Mouse (Mus musculus): ENCODE data around the gene Gm3055. TPM values are rescaled to one million over a fixed set of nuclear protein-coding genes. Genes with fewer than 3 reads are reported as not detected.
"Not testable (repeated sequence)": the region's sequence is repeated elsewhere in the genome, so short reads cannot be mapped to it uniquely, and the experiment has no call there.

Gene Gm3055
- total RNA-seq (2021), result 10 to 100 TPM; 10.5 to 11.3 TPM
- long read RNA-seq, experiment 1, partial matches to known transcripts, result 0 of 2 reads
- long read RNA-seq, experiment 1, other reads (novel, unspliced or antisense), result 2 of 2 reads
- long read RNA-seq, experiment 2, partial matches to known transcripts, result 1 of 3 reads
- long read RNA-seq, experiment 2, other reads (novel, unspliced or antisense), result 1 of 3 reads

GRCm38 (mm10) chr10:81770506-81771403 is at the start of gene Gm3055:
Gm3055 (minus strand) TSS chr10:81771161.
- intact Hi-C loops (cut with DNase I); DNase-seq (ENCODE audit: extremely low spot score in 1 of 2, low spot score in 2 of 2); H3K27ac ChIP-seq; H3K4me3 ChIP-seq: not testable (repeated sequence)

- H3K4me3 ChIP-seq; H3K27ac ChIP-seq; intact Hi-C loops (cut with DNase I): not testable (repeated sequence)
- DNase-seq (ENCODE audit: extremely low spot score in 1 of 2, low spot score in 2 of 2), result peak in 1 of 2 experiments; percentile 6
Observed at GRCm38 (mm10) chr10:81811899-81812298, 40.9 kb upstream of the Gm3055 start, which contains the start of gene Gm4767. Gm4767 (plus strand) TSS chr10:81812186.

- H3K4me3 ChIP-seq; DNase-seq (ENCODE audit: extremely low spot score in 1 of 2, low spot score in 2 of 2); H3K27ac ChIP-seq; intact Hi-C loops (cut with DNase I): not testable (repeated sequence)
Observed at GRCm38 (mm10) chr10:81771404-81771777, 430 bp upstream of the Gm3055 start.

- H3K4me3 ChIP-seq; DNase-seq (ENCODE audit: extremely low spot score in 1 of 2, low spot score in 2 of 2); intact Hi-C loops (cut with DNase I); H3K27ac ChIP-seq: not testable (repeated sequence)
Observed at GRCm38 (mm10) chr10:81704531-81705301, 66.2 kb downstream of the Gm3055 start, which contains the start of gene Zfp433. Zfp433 (plus strand) TSS chr10:81704825.

Other genes starting within 250 kb of the Gm3055 start
- gene Gna15, start 246.9 kb downstream of the Gm3055 start, total RNA-seq (2021), result 1 to 10 TPM; 1.3 to 2.8 TPM
- 100 to 1,000 TPM; 106 to 110 TPM for gene Gna11, start 226.0 kb downstream of the Gm3055 start, total RNA-seq (2021)
- gene Aes, start 211.7 kb downstream of the Gm3055 start, total RNA-seq (2021), result 100 to 1,000 TPM; 637 to 727 TPM
- 10 to 100 TPM; 36.2 to 40.7 TPM for gene Tle2, start 196.6 kb downstream of the Gm3055 start, total RNA-seq (2021)
- gene Tle6, start 170.1 kb downstream of the Gm3055 start, total RNA-seq (2021), result 10 to 100 TPM; 10.3 to 12.9 TPM
- gene BC025920, start 164.9 kb downstream of the Gm3055 start, total RNA-seq (2021), result 1 to 10 TPM; 2.6 to 2.9 TPM
- gene Sirt6, start 143.4 kb downstream of the Gm3055 start, total RNA-seq (2021), result 10 to 100 TPM; 26.8 to 28.6 TPM
- gene Ankrd24, start 142.6 kb downstream of the Gm3055 start, total RNA-seq (2021), result 10 to 100 TPM; 46.4 to 47.3 TPM
- 1 to 10 TPM; 4.3 to 5.0 TPM for gene Gm10778, start 122.1 kb downstream of the Gm3055 start, total RNA-seq (2021)
- gene Zfp433, start 66.3 kb downstream of the Gm3055 start, total RNA-seq (2021), result 10 to 100 TPM in 1 of 2 experiments, 1 to 10 TPM in 1; 8.7 to 10.5 TPM
- 1 to 10 TPM; 2.9 to 3.0 TPM for gene Gm4767, start 41.0 kb upstream of the Gm3055 start, total RNA-seq (2021)
- gene Gm32687, start 92.8 kb upstream of the Gm3055 start, total RNA-seq (2021), result 1 to 10 TPM; 3.2 to 3.7 TPM
- gene Zfp781, start 159.3 kb upstream of the Gm3055 start, total RNA-seq (2021), result 1 to 10 TPM; 4.0 to 5.3 TPM